Mouse (Mus musculus) bone marrow, adult 2 months (tissue): ENCODE measurements around the gene Pcgf5. TPM values are rescaled to one million over a fixed set of nuclear protein-coding genes. Genes with fewer than 3 reads are reported as not detected.
"Not testable (repeated sequence)": the region's sequence is repeated elsewhere in the genome, so short reads cannot be mapped to it uniquely, and the experiment has no call there.

Experiments
- H3K27ac ChIP-seq: fragments of 200-500 bp; 2 replicates; pipeline ENCODE4 v1.5.1; 2012; ENCODE audit warnings: low read depth, mild to moderate bottlenecking, control low read depth, inconsistent platforms, low read length; ENCODE audit not compliant: control insufficient read depth, poor library complexity, insufficient read depth
- H3K4me1 ChIP-seq: fragments of 200-500 bp; 2 replicates; pipeline ENCODE4 v1.6.1; 2011; ENCODE audit warnings: low read length; ENCODE audit not compliant: control insufficient read depth, insufficient read depth
- H3K4me3 ChIP-seq: fragments of 200-500 bp; replicated peaks from 2 replicates; pipeline ENCODE3; 2011; ENCODE audit warnings: mild to moderate bottlenecking, low read depth, low read length, control low read depth; ENCODE audit not compliant: control insufficient read depth
- CTCF ChIP-seq: fragments of 200-500 bp; IDR thresholded peaks from 2 replicates; pipeline ENCODE4 v1.5.1; 2011; ENCODE audit warnings: low read length, control low read depth; ENCODE audit not compliant: control insufficient read depth, insufficient read depth
- POLR2A ChIP-seq: fragments of 200-500 bp; IDR thresholded peaks from 2 replicates; pipeline ENCODE4 v1.6.1; 2011; ENCODE audit warnings: low read depth, mild to moderate bottlenecking, control low read depth, low read length, borderline replicate concordance; ENCODE audit not compliant: control insufficient read depth
- WGBS: fragments of 180-500 bp; shearing (Covaris S2); methylation state at CpG from one replicate; pipeline ENCODE4 v1.1.7; 2018; 5-methylcytosine and 5-hydroxymethylcytosine counted together
- polyA plus RNA-seq: library from polyadenylated mRNA; stranded (reverse); fragments of >200 nt; gene quantifications from 2 replicates; pipeline ENCODE4 v1.2.4, GENCODE M21; 2011; ENCODE audit warnings: low replicate concordance; ENCODE audit not compliant: missing spikeins, insufficient read depth, insufficient read length

The Pcgf5 gene
- polyA plus RNA-seq, 1 experiment, result 14.7 TPM

- Histone ChIP-seq H3K4me1 (peaks cover 4% of the 10 kb centered on the region; the same call in 1 of the 2 replicates), H3K27ac (peak overlapping the region; percentile 21; the same call in 1 of the 2 replicates)
These were observed 103.0 kb downstream of the Pcgf5 start for GRCm38 (mm10) chr19:36450997-36451608.

GRCm38 (mm10) chr19:36451731-36452130 lies 103.6 kb downstream of the Pcgf5 start:
- Histone ChIP-seq H3K4me1 (peaks cover 4% of the 10 kb centered on the region; the same call in 1 of the 2 replicates), H3K4me3 (no peak overlapping the region), H3K27ac (peak overlapping the region; percentile 64)
- no peak for TF ChIP-seq POLR2A
- WGBS, result 21% methylated on average over 5 of the region's 5 CpGs

More at GRCm38 (mm10) chr19:36450997-36451608, 103.0 kb downstream of the Pcgf5 start:
- no peak overlapping the region for H3K4me3 ChIP-seq
- 45% methylated on average over 3 of the region's 3 CpGs for WGBS
- TF ChIP-seq CTCF (no peak), POLR2A (no peak)

- H3K4me1 ChIP-seq, H3K4me3 ChIP-seq: not testable (repeated sequence)
- H3K27ac ChIP-seq, result peak overlapping the region; percentile 64
- 49% methylated on average over 3 of the region's 3 CpGs for WGBS
These were observed 104.1 kb downstream of the Pcgf5 start for GRCm38 (mm10) chr19:36452210-36452609.

GRCm38 (mm10) chr19:36453451-36453850 lies 105.3 kb downstream of the Pcgf5 start:
- no peak overlapping the region for H3K27ac ChIP-seq
- WGBS, result 78% methylated on average over 4 of the region's 4 CpGs
- H3K4me1 ChIP-seq, result peaks cover 4% of the 10 kb centered on the region; the same call in 1 of the 2 replicates
- no peak overlapping the region for H3K4me3 ChIP-seq
- TF ChIP-seq CTCF (no peak), POLR2A (no peak)

- no peak for TF ChIP-seq POLR2A
- TF ChIP-seq CTCF, result peak; percentile 88
- Histone ChIP-seq H3K27ac (no peak overlapping the region), H3K4me3 (no peak overlapping the region), H3K4me1 (no peaks in the 10 kb centered on the region)
- WGBS, result 9% methylated on average over 6 of the region's 6 CpGs
These were observed 122.0 kb downstream of the Pcgf5 start for GRCm38 (mm10) chr19:36470106-36470505.

GRCm38 (mm10) chr19:36471325-36471724 lies 123.2 kb downstream of the Pcgf5 start:
- Histone ChIP-seq H3K27ac (no peak overlapping the region), H3K4me1 (no peaks in the 10 kb centered on the region), H3K4me3 (no peak overlapping the region)
- TF ChIP-seq CTCF, result no peak
- TF ChIP-seq POLR2A, result no peak
- WGBS, result 85% methylated on average over 3 of the region's 3 CpGs

- Histone ChIP-seq H3K4me1 (no peaks in the 10 kb centered on the region), H3K27ac (no peak overlapping the region), H3K4me3 (no peak overlapping the region)
- WGBS, result 87% methylated on average over 4 of the region's 4 CpGs
- no peak for TF ChIP-seq CTCF
- TF ChIP-seq POLR2A, result no peak
These were observed 128.5 kb downstream of the Pcgf5 start for GRCm38 (mm10) chr19:36476596-36476995.

- 26% methylated on average over 9 of the region's 9 CpGs for WGBS
- no peak overlapping the region for H3K4me3 ChIP-seq
- TF ChIP-seq POLR2A, result no peak
- TF ChIP-seq CTCF, result no peak
- H3K27ac ChIP-seq, result no peak overlapping the region
- H3K4me1 ChIP-seq, result no peaks in the 10 kb centered on the region
These were observed 129.0 kb downstream of the Pcgf5 start for GRCm38 (mm10) chr19:36477151-36477550.

GRCm38 (mm10) chr19:36477684-36478083 lies 129.6 kb downstream of the Pcgf5 start:
- TF ChIP-seq POLR2A (no peak), CTCF (no peak)
- Histone ChIP-seq H3K4me3 (no peak overlapping the region), H3K27ac (no peak overlapping the region), H3K4me1 (no peaks in the 10 kb centered on the region)
- 45% methylated on average over 5 of the region's 5 CpGs for WGBS
